Mouse (Mus musculus): ENCODE results near the gene Gm45808. TPM values are rescaled to one million over a fixed set of nuclear protein-coding genes. Genes with fewer than 3 reads are reported as not detected.
"Not testable (repeated sequence)": the region's sequence is repeated elsewhere in the genome, so short reads cannot be mapped to it uniquely, and the experiment has no call there.

The Gm45808 gene
- not detected in 2 replicates for polyA plus RNA-seq (2015; fragmentation: Nextera tagmentation; extraction: Ambion mirVana)

- no peak within 1 kb of the TSS for H3K27ac ChIP-seq (ENCODE audit: low read length)
- no peaks in the 10 kb centered on the region for H3K27me3 ChIP-seq (replicated peaks; ENCODE audit: control insufficient read depth, insufficient read depth, low read length)
- WGBS = 74% methylated on average over 12 of the region's 12 CpGs
- ATAC-seq = no peak
- H3K4me1 ChIP-seq (replicated peaks; ENCODE audit: control insufficient read depth, insufficient read depth, low read length) = peaks cover 13% of the 10 kb centered on the region
- no peaks in the 10 kb centered on the region for H3K36me3 ChIP-seq (ENCODE audit: control insufficient read depth, insufficient read depth)
- H3K9ac ChIP-seq (replicated peaks; ENCODE audit: low read depth, low read length) = no peak within 1 kb of the TSS
- H3K4me2 ChIP-seq (ENCODE audit: low read length) = no peak within 1 kb of the TSS
- H3K9me3 ChIP-seq (ENCODE audit: control insufficient read depth, low read length) = no peaks in the 10 kb centered on the region
- no peak within 1 kb of the TSS for H3K4me3 ChIP-seq (replicated peaks; ENCODE audit: low read length)
Observed at GRCm38 (mm10) chr7:45486761-45487415, at the start of gene Gm45808. Gene Gm45808, minus strand, starts transcription at chr7:45486811.

DNA sequence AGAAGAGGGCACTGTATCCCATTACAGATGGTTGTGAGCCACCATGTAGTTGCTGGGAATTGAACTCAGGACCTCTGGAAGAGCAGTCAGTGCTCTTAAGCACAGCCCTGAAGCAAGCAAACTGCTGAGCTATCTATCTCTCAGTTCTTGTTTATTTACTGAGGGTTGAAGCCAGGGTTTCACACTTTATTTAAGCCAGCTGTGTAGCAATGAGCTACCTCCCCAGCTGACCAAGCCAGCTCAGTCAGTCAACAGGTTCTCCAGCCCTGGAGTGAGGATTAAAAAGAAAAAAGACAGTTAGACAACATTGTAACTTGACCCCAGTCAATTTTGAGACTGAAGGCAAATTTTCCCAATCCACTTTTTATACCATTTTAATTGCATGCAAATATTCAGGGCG lies 49.1 kb upstream of the Gm45808 start:
- Histone ChIP-seq H3K9me3 (ENCODE audit: control insufficient read depth, low read length) (no peaks in the 10 kb centered on the region), H3K27ac (ENCODE audit: low read length) (no peak overlapping the region), H3K4me1 (replicated peaks; ENCODE audit: control insufficient read depth, insufficient read depth, low read length) (peaks cover 4% of the 10 kb centered on the region), H3K27me3 (replicated peaks; ENCODE audit: control insufficient read depth, insufficient read depth, low read length) (no peaks in the 10 kb centered on the region; the same call in 1 of the 2 replicates), H3K9ac (replicated peaks; ENCODE audit: low read depth, low read length) (no peak overlapping the region), H3K36me3 (ENCODE audit: control insufficient read depth, insufficient read depth) (no peaks in the 10 kb centered on the region), H3K4me2 (ENCODE audit: low read length) (no peak overlapping the region), H3K4me3 (replicated peaks; ENCODE audit: low read length) (no peak overlapping the region)
- no peak for ATAC-seq
- WGBS = 80% methylated on average over 1 of the region's 1 CpGs

GRCm38 (mm10) chr7:45530643-45531042 lies 44.0 kb upstream of the Gm45808 start:
- H3K4me2 ChIP-seq (ENCODE audit: low read length) = no peak overlapping the region
- ATAC-seq = no peak
- WGBS = 63% methylated on average over 2 of the region's 2 CpGs
- H3K9ac ChIP-seq (replicated peaks; ENCODE audit: low read depth, low read length) = no peak overlapping the region
- H3K9me3 ChIP-seq (ENCODE audit: control insufficient read depth, low read length) = no peaks in the 10 kb centered on the region
- peaks cover 4% of the 10 kb centered on the region; the same call in 1 of the 2 replicates for H3K4me1 ChIP-seq (replicated peaks; ENCODE audit: control insufficient read depth, insufficient read depth, low read length)
- no peak overlapping the region for H3K27ac ChIP-seq (ENCODE audit: low read length)
- no peaks in the 10 kb centered on the region; the same call in 1 of the 2 replicates for H3K27me3 ChIP-seq (replicated peaks; ENCODE audit: control insufficient read depth, insufficient read depth, low read length)
- no peaks in the 10 kb centered on the region for H3K36me3 ChIP-seq (ENCODE audit: control insufficient read depth, insufficient read depth)
- no peak overlapping the region for H3K4me3 ChIP-seq (replicated peaks; ENCODE audit: low read length)

- 23% methylated on average over 6 of the region's 6 CpGs for WGBS
- H3K9me3 ChIP-seq (ENCODE audit: control insufficient read depth, low read length) = no peaks in the 10 kb centered on the region
- no peak overlapping the region for H3K4me3 ChIP-seq (replicated peaks; ENCODE audit: low read length)
- H3K9ac ChIP-seq (replicated peaks; ENCODE audit: low read depth, low read length) = no peak overlapping the region
- H3K27ac ChIP-seq (ENCODE audit: low read length) = no peak overlapping the region
- H3K27me3 ChIP-seq (replicated peaks; ENCODE audit: control insufficient read depth, insufficient read depth, low read length) = no peaks in the 10 kb centered on the region; the same call in 1 of the 2 replicates
- H3K4me2 ChIP-seq (ENCODE audit: low read length) = no peak overlapping the region
- peaks cover 12% of the 10 kb centered on the region for H3K4me1 ChIP-seq (replicated peaks; ENCODE audit: control insufficient read depth, insufficient read depth, low read length)
- no peak for ATAC-seq
- no peaks in the 10 kb centered on the region for H3K36me3 ChIP-seq (ENCODE audit: control insufficient read depth, insufficient read depth)
Observed at GRCm38 (mm10) chr7:45529461-45529860, 42.9 kb upstream of the Gm45808 start.

- not testable (repeated sequence) for H3K27ac ChIP-seq (ENCODE audit: low read length); H3K4me3 ChIP-seq (replicated peaks; ENCODE audit: low read length); H3K36me3 ChIP-seq (ENCODE audit: control insufficient read depth, insufficient read depth); H3K27me3 ChIP-seq (replicated peaks; ENCODE audit: control insufficient read depth, insufficient read depth, low read length); ATAC-seq; H3K9me3 ChIP-seq (ENCODE audit: control insufficient read depth, low read length); H3K9ac ChIP-seq (replicated peaks; ENCODE audit: low read depth, low read length); H3K4me2 ChIP-seq (ENCODE audit: low read length)
- WGBS = 93% methylated on average over 6 of the region's 6 CpGs
- peaks cover 14% of the 10 kb centered on the region for H3K4me1 ChIP-seq (replicated peaks; ENCODE audit: control insufficient read depth, insufficient read depth, low read length)
Observed at GRCm38 (mm10) chr7:45527169-45527568, 40.6 kb upstream of the Gm45808 start.

DNA sequence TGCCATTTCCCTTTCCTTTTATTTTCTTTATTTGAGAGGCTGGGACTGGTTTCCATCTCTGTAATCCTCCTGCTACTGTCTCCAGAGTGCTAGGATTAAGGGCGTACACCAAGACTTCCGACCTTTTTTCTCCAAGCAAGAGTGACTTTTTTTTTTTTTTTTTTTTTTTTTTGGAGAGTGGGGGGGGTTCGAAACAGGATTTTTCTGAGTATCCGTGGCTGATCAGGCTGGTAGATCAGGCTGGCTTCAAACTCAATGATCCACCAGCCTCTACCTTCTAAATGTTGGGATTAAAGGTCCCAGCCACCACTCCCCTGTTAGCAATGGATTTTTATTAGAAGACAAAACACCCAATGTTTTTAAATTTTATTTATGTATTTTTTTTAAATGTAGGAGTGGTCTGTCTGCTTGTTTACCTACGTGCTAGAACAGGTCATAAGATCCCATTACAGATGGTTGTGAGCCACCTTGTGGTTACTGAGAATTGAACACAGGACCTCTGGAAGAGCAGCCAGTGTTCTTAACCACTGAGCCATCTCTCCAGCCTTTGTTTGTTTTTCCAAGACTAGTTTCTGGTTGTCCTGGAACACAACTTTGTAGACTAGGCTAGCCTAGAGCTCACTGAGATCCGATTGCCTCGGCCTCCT lies 40.0 kb upstream of the Gm45808 start:
- no peak; the same call in 1 of the 2 replicates for ATAC-seq
- Histone ChIP-seq H3K27ac (ENCODE audit: low read length) (0 out of 2 replicates have a peak overlapping the region, but pooled peaks have one; percentile 10), H3K27me3 (replicated peaks; ENCODE audit: control insufficient read depth, insufficient read depth, low read length) (no peaks in the 10 kb centered on the region), H3K4me2 (ENCODE audit: low read length) (peak overlapping the region; percentile 89), H3K4me1 (replicated peaks; ENCODE audit: control insufficient read depth, insufficient read depth, low read length) (peaks cover 16% of the 10 kb centered on the region), H3K9ac (replicated peaks; ENCODE audit: low read depth, low read length) (peak overlapping the region; percentile 80), H3K9me3 (ENCODE audit: control insufficient read depth, low read length) (no peaks in the 10 kb centered on the region), H3K4me3 (replicated peaks; ENCODE audit: low read length) (peak overlapping the region; percentile 83), H3K36me3 (ENCODE audit: control insufficient read depth, insufficient read depth) (no peaks in the 10 kb centered on the region)
- WGBS = 24% methylated on average over 7 of the region's 7 CpGs

DNA sequence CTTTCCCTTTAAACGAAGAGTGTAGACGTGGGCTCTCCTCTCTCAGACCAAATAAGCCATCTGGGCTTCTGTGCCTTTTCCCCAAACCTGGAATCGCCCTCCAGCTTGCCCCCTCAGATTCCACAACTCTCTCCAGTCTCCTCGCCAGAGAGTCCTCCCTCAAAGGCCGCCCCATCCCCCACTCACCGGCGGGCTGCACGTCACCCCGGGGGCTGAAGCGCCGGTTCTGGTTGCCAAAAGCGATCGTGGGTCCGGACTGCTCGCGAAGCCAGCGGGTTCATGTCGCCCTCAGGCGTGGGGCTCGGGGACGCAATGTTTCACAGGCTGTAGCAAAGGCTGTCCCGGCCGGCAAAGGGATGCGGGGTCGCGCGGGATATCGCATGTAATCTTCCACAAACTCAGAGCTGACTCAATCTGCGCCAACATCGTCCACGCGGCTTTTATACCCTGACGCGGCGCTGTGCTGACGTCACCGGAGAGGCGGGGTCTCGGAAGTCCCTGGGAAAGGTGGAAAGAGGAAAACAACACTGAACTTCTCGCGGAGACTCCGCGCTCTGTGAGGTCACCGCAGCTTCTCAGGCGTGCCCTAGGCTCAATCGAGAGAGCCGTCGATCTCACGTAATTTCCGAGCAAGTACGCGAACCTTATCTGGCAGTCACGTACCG lies 39.3 kb upstream of the Gm45808 start, which contains the start of the genes Ppp1r15a and Plekha4:
TSS of gene Ppp1r15a (minus strand) at position 460 of the 665 bp plus-strand sequence.
TSS of gene Plekha4 (plus strand) at position 522 of the 665 bp plus-strand sequence.
- H3K9ac ChIP-seq (replicated peaks; ENCODE audit: low read depth, low read length) = peak within 1 kb of the TSS; percentile 80
- peak within 1 kb of the TSS; percentile 82 for H3K27ac ChIP-seq (ENCODE audit: low read length)
- H3K36me3 ChIP-seq (ENCODE audit: control insufficient read depth, insufficient read depth) = no peaks in the 10 kb centered on the region
- under 1% methylated on average over 54 of the region's 54 CpGs for WGBS
- H3K27me3 ChIP-seq (replicated peaks; ENCODE audit: control insufficient read depth, insufficient read depth, low read length) = no peaks in the 10 kb centered on the region
- peak; percentile 59 for ATAC-seq
- peak within 1 kb of the TSS; percentile 89 for H3K4me2 ChIP-seq (ENCODE audit: low read length)
- peaks cover 19% of the 10 kb centered on the region for H3K4me1 ChIP-seq (replicated peaks; ENCODE audit: control insufficient read depth, insufficient read depth, low read length)
- H3K4me3 ChIP-seq (replicated peaks; ENCODE audit: low read length) = peak within 1 kb of the TSS; percentile 83
- H3K9me3 ChIP-seq (ENCODE audit: control insufficient read depth, low read length) = no peaks in the 10 kb centered on the region

DNA sequence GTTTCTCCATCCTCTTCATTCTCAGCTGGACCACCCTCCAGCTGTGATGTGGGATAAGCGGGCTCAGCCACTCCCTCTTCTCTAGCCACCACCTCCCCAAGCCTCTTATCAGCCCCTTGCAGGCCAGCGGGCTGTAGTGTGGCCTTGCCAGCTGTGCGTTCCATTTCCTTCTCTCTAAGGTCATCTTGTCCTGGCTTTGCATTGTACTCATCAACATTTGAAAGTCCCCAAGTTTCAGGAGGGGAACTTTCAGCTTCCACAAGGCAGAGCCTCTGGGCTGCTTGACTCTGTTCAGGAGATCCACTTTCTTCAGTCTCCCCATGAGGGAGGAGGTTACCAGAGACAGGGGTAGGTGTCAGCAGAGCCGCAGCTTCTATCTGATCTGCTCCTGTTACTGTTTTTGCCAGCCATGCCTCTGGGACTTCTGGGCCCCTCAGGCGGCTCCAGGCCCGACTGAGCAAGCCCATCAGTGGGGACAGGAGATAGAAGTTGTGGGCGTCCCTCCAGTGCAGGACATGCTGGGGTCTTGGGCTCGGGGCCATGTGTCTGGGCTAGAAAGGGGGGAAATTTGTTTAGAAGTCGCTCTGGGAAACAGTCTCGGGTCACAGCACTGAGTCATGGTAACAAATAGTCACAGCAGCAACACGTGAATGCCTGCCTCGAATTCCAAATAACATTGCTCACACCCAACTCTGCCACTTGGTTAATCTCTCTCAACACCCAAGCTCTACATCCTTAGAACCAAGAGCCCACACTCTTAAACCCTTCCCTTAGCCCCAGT lies 38.4 kb upstream of the Gm45808 start:
- 28% methylated on average over 12 of the region's 12 CpGs for WGBS
- peaks cover 19% of the 10 kb centered on the region for H3K4me1 ChIP-seq (replicated peaks; ENCODE audit: control insufficient read depth, insufficient read depth, low read length)
- no peaks in the 10 kb centered on the region for H3K27me3 ChIP-seq (replicated peaks; ENCODE audit: control insufficient read depth, insufficient read depth, low read length)
- H3K36me3 ChIP-seq (ENCODE audit: control insufficient read depth, insufficient read depth) = no peaks in the 10 kb centered on the region
- peak overlapping the region; percentile 80 for H3K9ac ChIP-seq (replicated peaks; ENCODE audit: low read depth, low read length)
- no peaks in the 10 kb centered on the region for H3K9me3 ChIP-seq (ENCODE audit: control insufficient read depth, low read length)
- H3K4me2 ChIP-seq (ENCODE audit: low read length) = peak overlapping the region; percentile 89
- H3K4me3 ChIP-seq (replicated peaks; ENCODE audit: low read length) = peak overlapping the region; percentile 83
- peak overlapping the region; percentile 82; the same call in 1 of the 2 replicates for H3K27ac ChIP-seq (ENCODE audit: low read length)
- ATAC-seq = no peak
